Mouse (Mus musculus): ENCODE measurements around the gene Rock2. TPM values are rescaled to one million over a fixed set of nuclear protein-coding genes. Genes with fewer than 3 reads are reported as not detected.

Gene Rock2
- total RNA-seq, 1 experiment, result 44.5 TPM

GRCm38 (mm10) chr12:16865871-16866270 lies 28.8 kb upstream of the Rock2 start:
- Histone ChIP-seq H3K27ac (ENCODE audit: insufficient read depth, low read depth, low read length, poor library complexity, severe bottlenecking) (no peak overlapping the region), H3K36me3 (ENCODE audit: control insufficient read depth, insufficient read depth, low read length, poor library complexity, severe bottlenecking) (no peaks in the 10 kb centered on the region), H3K4me1 (ENCODE audit: control insufficient read depth in 2 of 2, insufficient read depth in 2 of 2, low read length in 2 of 2, poor library complexity in 1 of 2) (peaks cover 5 to 26% of the 10 kb centered on the region in 2 experiments; a peak in 3 of 4 replicates), H3K9me3 (ENCODE audit: control insufficient read depth, insufficient read depth, low read depth, low read length) (no peaks in the 10 kb centered on the region), H3K4me3 (ENCODE audit: insufficient read depth in 1 of 2, low read depth in 1 of 2, low read length in 2 of 2, poor library complexity in 1 of 2, severe bottlenecking in 1 of 2) (no peak overlapping the region), H3K9ac (ENCODE audit: insufficient read depth, low read depth, low read length, poor library complexity, severe bottlenecking) (no peak overlapping the region)
- in situ Hi-C loops (cut with MboI; ENCODE audit: low sequenced_read_pairs in 2 of 2, unreplicated experiment in 2 of 2), result no loop called here
- TF ChIP-seq ZC3H11A (IDR thresholded peaks at IDR 0.05; ENCODE audit: borderline replicate concordance, low read depth, low read length), result no peak
- no peak for TF ChIP-seq MAFK (IDR thresholded peaks at IDR 0.05; ENCODE audit: insufficient read depth, low read depth, low read length)
- no peak for TF ChIP-seq ZNF384 (IDR thresholded peaks at IDR 0.05; ENCODE audit: low read depth, low read length)
- TF ChIP-seq HCFC1 (IDR thresholded peaks at IDR 0.05; ENCODE audit: borderline replicate concordance, insufficient read depth, low read length), result no peak
- no peak for TF ChIP-seq CHD2 (IDR thresholded peaks at IDR 0.05; ENCODE audit: low read depth, low read length)
- no peak for DNase-seq (ENCODE audit: low read depth, low spot score)

- no peak overlapping the region for H3K9ac ChIP-seq (ENCODE audit: insufficient read depth, low read depth, low read length, poor library complexity, severe bottlenecking)
- H3K9me3 ChIP-seq (ENCODE audit: control insufficient read depth, insufficient read depth, low read depth, low read length), result no peaks in the 10 kb centered on the region
- peaks cover 7 to 26% of the 10 kb centered on the region in 2 experiments; a peak in 3 of 4 replicates for H3K4me1 ChIP-seq (ENCODE audit: control insufficient read depth in 2 of 2, insufficient read depth in 2 of 2, low read length in 2 of 2, poor library complexity in 1 of 2)
- H3K27ac ChIP-seq (ENCODE audit: insufficient read depth, low read depth, low read length, poor library complexity, severe bottlenecking), result no peak overlapping the region
- in situ Hi-C loops (cut with MboI; ENCODE audit: low sequenced_read_pairs in 2 of 2, unreplicated experiment in 2 of 2), result no loop called here
- H3K36me3 ChIP-seq (ENCODE audit: control insufficient read depth, insufficient read depth, low read length, poor library complexity, severe bottlenecking), result no peaks in the 10 kb centered on the region
- no peak overlapping the region for H3K4me3 ChIP-seq (ENCODE audit: insufficient read depth in 1 of 2, low read depth in 1 of 2, low read length in 2 of 2, poor library complexity in 1 of 2, severe bottlenecking in 1 of 2)
- DNase-seq (ENCODE audit: low read depth, low spot score), result no peak
- TF ChIP-seq HCFC1 (IDR thresholded peaks at IDR 0.05; ENCODE audit: borderline replicate concordance, insufficient read depth, low read length) (no peak), ZC3H11A (IDR thresholded peaks at IDR 0.05; ENCODE audit: borderline replicate concordance, low read depth, low read length) (no peak), MAFK (IDR thresholded peaks at IDR 0.05; ENCODE audit: insufficient read depth, low read depth, low read length) (no peak)
Measured at GRCm38 (mm10) chr12:16866460-16866859, 28.2 kb upstream of the Rock2 start.

GRCm38 (mm10) chr12:16867306-16867705 lies 27.4 kb upstream of the Rock2 start:
- Histone ChIP-seq H3K4me1 (ENCODE audit: control insufficient read depth in 2 of 2, insufficient read depth in 2 of 2, low read length in 2 of 2, poor library complexity in 1 of 2) (peaks cover 7 to 26% of the 10 kb centered on the region in 2 experiments; a peak in 3 of 4 replicates), H3K9me3 (ENCODE audit: control insufficient read depth, insufficient read depth, low read depth, low read length) (no peaks in the 10 kb centered on the region), H3K27ac (ENCODE audit: insufficient read depth, low read depth, low read length, poor library complexity, severe bottlenecking) (no peak overlapping the region), H3K4me3 (ENCODE audit: insufficient read depth in 1 of 2, low read depth in 1 of 2, low read length in 2 of 2, poor library complexity in 1 of 2, severe bottlenecking in 1 of 2) (no peak overlapping the region), H3K36me3 (ENCODE audit: control insufficient read depth, insufficient read depth, low read length, poor library complexity, severe bottlenecking) (no peaks in the 10 kb centered on the region), H3K9ac (ENCODE audit: insufficient read depth, low read depth, low read length, poor library complexity, severe bottlenecking) (no peak overlapping the region)
- DNase-seq (ENCODE audit: low read depth, low spot score), result no peak
- TF ChIP-seq MAFK (IDR thresholded peaks at IDR 0.05; ENCODE audit: insufficient read depth, low read depth, low read length), result no peak
- in situ Hi-C loops (cut with MboI; ENCODE audit: low sequenced_read_pairs in 2 of 2, unreplicated experiment in 2 of 2), result no loop called here

GRCm38 (mm10) chr12:16868618-16869017 lies 26.1 kb upstream of the Rock2 start:
- in situ Hi-C loops (cut with MboI; ENCODE audit: low sequenced_read_pairs in 2 of 2, unreplicated experiment in 2 of 2), result no loop called here
- Histone ChIP-seq H3K9me3 (ENCODE audit: control insufficient read depth, insufficient read depth, low read depth, low read length) (no peaks in the 10 kb centered on the region), H3K36me3 (ENCODE audit: control insufficient read depth, insufficient read depth, low read length, poor library complexity, severe bottlenecking) (no peaks in the 10 kb centered on the region), H3K9ac (ENCODE audit: insufficient read depth, low read depth, low read length, poor library complexity, severe bottlenecking) (no peak overlapping the region), H3K27ac (ENCODE audit: insufficient read depth, low read depth, low read length, poor library complexity, severe bottlenecking) (no peak overlapping the region), H3K4me1 (ENCODE audit: control insufficient read depth in 2 of 2, insufficient read depth in 2 of 2, low read length in 2 of 2, poor library complexity in 1 of 2) (peaks cover 7 to 26% of the 10 kb centered on the region in 2 experiments; a peak in 3 of 4 replicates), H3K4me3 (ENCODE audit: insufficient read depth in 1 of 2, low read depth in 1 of 2, low read length in 2 of 2, poor library complexity in 1 of 2, severe bottlenecking in 1 of 2) (no peak overlapping the region)
- no peak for TF ChIP-seq ZNF384 (IDR thresholded peaks at IDR 0.05; ENCODE audit: low read depth, low read length)
- no peak for TF ChIP-seq HCFC1 (IDR thresholded peaks at IDR 0.05; ENCODE audit: borderline replicate concordance, insufficient read depth, low read length)
- no peak for TF ChIP-seq ZC3H11A (IDR thresholded peaks at IDR 0.05; ENCODE audit: borderline replicate concordance, low read depth, low read length)
- no peak for TF ChIP-seq MAFK (IDR thresholded peaks at IDR 0.05; ENCODE audit: insufficient read depth, low read depth, low read length)
- no peak for TF ChIP-seq CHD2 (IDR thresholded peaks at IDR 0.05; ENCODE audit: low read depth, low read length)
- DNase-seq (ENCODE audit: low read depth, low spot score), result no peak

DNA sequence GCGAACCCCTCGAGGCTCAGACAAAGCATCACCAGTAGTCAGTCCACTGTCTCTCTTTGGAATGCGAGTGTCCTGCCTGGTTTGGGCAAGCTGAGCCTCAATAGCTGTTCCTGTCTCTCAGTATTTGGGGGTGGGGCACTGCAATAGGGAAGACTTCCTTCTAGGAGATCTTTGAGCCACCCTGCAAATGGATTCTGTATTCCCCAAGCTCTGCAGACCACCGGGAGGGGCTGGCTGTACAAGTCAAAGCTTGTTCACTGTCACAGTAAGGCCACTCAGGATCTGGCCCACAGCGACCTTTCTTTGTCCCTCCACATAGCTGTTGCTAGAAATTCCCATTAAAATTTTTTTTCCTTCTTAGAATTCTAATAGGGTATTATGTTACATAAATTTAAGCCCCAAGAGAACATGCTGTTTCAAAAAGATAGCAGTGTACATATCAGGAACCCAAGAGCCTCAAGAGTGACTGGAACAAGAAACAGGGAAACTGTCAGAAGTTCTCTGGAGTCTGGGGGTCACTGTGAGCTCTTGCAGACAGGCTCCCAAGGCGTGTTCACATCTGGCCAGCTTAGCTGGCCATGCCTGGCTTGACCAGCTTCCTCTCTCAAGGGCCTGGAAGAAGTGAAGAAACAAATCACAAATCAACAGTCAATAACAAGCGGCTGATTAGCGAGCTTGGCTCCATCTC lies 25.5 kb upstream of the Rock2 start:
- TF ChIP-seq CHD2 (IDR thresholded peaks at IDR 0.05; ENCODE audit: low read depth, low read length) (no peak), MAFK (IDR thresholded peaks at IDR 0.05; ENCODE audit: insufficient read depth, low read depth, low read length) (no peak), ZC3H11A (IDR thresholded peaks at IDR 0.05; ENCODE audit: borderline replicate concordance, low read depth, low read length) (no peak), ZNF384 (IDR thresholded peaks at IDR 0.05; ENCODE audit: low read depth, low read length) (no peak), HCFC1 (IDR thresholded peaks at IDR 0.05; ENCODE audit: borderline replicate concordance, insufficient read depth, low read length) (no peak)
- Histone ChIP-seq H3K27ac (ENCODE audit: insufficient read depth, low read depth, low read length, poor library complexity, severe bottlenecking) (no peak overlapping the region), H3K9ac (ENCODE audit: insufficient read depth, low read depth, low read length, poor library complexity, severe bottlenecking) (no peak overlapping the region), H3K9me3 (ENCODE audit: control insufficient read depth, insufficient read depth, low read depth, low read length) (no peaks in the 10 kb centered on the region), H3K4me1 (ENCODE audit: control insufficient read depth in 2 of 2, insufficient read depth in 2 of 2, low read length in 2 of 2, poor library complexity in 1 of 2) (peaks cover 7 to 26% of the 10 kb centered on the region in 2 experiments; a peak in 3 of 4 replicates), H3K4me3 (ENCODE audit: insufficient read depth in 1 of 2, low read depth in 1 of 2, low read length in 2 of 2, poor library complexity in 1 of 2, severe bottlenecking in 1 of 2) (no peak overlapping the region), H3K36me3 (ENCODE audit: control insufficient read depth, insufficient read depth, low read length, poor library complexity, severe bottlenecking) (no peaks in the 10 kb centered on the region)
- DNase-seq (ENCODE audit: low read depth, low spot score), result no peak
- in situ Hi-C loops (cut with MboI; ENCODE audit: low sequenced_read_pairs in 2 of 2, unreplicated experiment in 2 of 2), result no loop called here

Measured in ES-E14 (cell line).